Mouse (Mus musculus): ENCODE measurements at regions not wholly inside any gene's neighbourhood (a gene's known extent, or its start where the extent isn't known, plus 50 kb on each side); places are given as distances from the start of the nearest gene placed in this dataset.
A peak's percentile ranks its signal among the peaks of the same experiment; 100 is the strongest.

DNA sequence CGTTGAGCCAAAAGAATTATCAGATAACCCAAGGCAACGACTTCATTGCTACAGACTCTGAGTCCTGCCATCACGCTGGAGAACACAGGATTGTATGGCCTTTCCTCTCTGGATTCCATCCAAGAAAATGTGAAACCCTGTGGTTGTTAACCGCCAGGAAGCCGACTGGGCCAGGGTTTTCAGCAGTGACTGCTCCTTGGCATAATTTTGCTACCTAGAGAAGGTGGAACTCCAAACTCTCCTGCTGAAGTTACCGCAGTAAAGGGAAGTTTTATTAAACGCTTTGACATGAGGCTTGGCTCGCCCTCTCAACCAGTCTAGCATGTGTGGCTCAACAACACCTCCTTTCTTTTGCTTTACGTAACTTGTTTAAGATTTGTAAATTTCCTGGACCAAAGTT, 116.9 kb downstream of the Wif1 start:
- no peak for DNase-seq

GRCm38 (mm10) chr10:121153625-121154024, 119.9 kb downstream of the Wif1 start:
- DNase-seq, result no peak

GRCm38 (mm10) chr10:121160499-121160898, 126.7 kb downstream of the Wif1 start:
- no peak for DNase-seq

DNA sequence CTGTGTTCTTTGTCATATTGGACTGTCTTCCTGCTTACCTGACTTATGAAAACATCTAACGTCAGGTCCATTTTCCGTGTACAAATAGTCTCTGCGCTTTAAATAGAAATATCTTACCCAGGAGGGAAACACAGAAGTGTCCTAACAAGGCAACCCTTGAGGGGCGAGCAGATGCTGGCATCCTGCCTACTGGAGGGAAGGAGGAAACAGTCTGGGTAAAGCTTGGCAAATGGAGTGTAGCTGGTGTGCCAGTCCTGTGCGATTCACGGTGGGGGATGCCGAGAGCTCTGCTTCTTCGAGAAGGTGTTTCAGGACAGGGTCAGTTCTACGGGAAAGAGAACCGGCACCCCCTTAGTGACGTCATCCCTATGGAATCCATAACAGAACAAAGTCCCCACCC, 127.4 kb downstream of the Wif1 start:
- no peak for DNase-seq

- DNase-seq, result no peak
These were observed 140.3 kb downstream of the Wif1 start for GRCm38 (mm10) chr10:121174022-121174421.

DNA sequence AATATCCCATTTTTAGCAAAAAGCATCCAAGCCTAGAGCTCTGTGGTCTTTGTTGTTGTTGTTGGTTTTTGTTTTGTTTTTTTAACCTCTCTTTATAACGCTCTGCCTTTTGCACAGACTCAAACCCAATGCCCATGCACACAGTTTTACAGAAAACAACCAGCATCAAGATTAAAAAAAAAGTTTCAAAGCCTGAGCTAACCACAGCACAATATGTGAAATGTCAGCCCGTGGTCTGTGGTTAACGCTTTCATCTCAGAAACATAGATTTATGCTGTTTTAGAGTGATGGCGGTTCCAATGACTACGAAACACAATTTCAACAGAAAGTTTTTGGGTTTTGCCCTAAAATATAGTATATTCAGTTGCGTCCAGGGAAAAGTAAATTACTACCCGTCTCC, 155.4 kb downstream of the Wif1 start:
- DNase-seq, result no peak

- no peak for DNase-seq
These were observed 151.8 kb downstream of the Tbc1d30 start for GRCm38 (mm10) chr10:121199236-121199635.

DNA sequence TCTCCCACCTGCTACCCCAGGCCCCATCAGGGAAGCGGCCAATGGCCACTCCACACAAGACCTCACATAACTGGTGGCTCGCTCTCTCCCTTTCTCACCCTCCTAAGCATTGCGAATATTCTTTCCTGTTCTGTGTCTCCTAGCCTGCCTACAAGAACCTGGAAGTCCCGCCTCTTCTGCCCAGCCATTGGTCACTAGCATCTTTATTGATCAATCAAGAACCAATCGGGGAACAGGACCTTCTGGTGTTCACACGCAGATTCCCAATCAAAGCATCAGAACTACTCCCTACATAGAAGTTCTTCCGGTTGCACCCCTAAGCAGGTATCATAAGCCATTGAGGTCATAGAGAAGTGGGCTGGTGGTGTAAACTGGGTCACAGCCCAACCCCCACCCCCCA, 148.5 kb downstream of the Tbc1d30 start:
- DNase-seq, result no peak

DNA sequence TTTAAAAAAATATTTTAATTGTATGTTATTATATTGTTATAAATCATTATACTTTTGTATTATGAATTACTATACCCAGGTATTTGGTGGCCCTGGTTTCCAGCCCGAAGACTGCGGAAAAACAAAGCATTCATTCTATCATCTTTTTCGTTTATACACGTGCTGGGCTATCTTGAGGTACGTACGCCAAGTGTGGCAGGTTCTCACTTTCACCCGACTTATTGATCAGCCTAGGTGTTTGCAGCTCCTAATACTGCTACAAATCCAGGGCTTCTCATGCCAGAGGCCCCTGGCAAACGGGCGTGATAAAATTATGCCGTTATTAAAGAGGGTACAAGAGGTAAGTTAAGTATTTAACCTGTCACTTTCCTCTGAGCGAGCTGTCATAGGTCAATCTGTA, 145.5 kb downstream of the Tbc1d30 start:
- no peak for DNase-seq

DNA sequence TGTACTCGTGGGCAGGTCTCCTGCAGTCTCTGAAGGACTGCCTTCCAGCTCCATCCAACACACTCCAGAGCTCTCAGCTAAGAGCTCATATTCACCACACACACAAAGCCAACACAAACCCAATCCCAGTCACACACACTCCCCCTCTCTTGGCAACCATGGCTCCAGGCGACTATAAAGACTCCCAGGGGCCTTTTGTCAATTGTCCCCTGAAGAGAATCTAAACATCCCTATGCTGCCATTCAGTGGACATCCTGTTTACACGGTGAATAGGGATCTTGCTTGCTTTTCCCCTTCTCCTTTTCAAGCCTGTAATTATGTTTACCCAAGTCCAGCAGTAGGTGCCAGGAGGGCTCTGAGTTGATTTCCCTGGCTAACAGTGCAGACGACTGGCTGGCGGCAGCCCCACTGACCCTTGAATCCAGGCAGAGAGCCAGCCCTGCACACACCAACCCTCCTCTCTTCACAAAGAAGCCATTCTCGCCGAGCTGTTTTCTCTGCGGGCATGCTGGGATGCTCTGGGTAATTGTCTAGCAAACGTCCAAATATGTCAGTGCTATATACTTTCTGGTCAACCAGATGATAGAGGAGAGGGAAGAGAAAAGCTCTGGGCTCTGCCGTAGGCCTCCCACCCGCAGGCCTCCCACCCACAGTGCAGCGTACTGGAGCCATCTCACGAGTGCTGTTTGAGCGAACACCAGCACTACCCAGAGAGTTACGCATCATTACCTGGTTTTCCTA, 144.9 kb downstream of the Tbc1d30 start:
- DNase-seq, result peak; percentile 33

DNA sequence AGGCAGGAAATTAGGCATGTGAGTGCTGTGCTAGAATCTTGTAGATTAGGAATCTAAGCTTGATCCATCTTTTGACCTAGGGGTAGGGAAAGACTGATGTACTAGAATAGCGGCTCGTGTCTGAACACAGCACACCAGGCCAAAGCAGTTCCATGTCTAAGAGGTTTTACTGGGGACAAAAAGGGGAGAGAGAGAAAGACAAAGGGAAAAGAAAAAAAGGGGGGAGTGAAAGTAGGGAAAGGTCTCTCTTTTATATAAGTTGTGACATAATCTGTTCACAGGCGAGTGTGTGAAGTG, 144.4 kb downstream of the Tbc1d30 start:
- DNase-seq, result no peak

Measured in cerebellum, adult 9-10 months (tissue).